Mouse (Mus musculus) embryo, embryonic 10.5 days (tissue): ENCODE measurements around the gene Upk3b.

Experiments used
- DNase-seq: peaks from one replicate; pipeline ENCODE4 v3.0.0-alpha.2; 2015; ENCODE audit warnings: low spot score

Upk3b gene

GRCm38 (mm10) chr5:136038258-136039214 is at the start of gene Upk3b:
Gene Upk3b, plus strand, starts transcription at chr5:136038496.
- no peak for DNase-seq

- DNase-seq, result no peak
Measured at GRCm38 (mm10) chr5:135990601-135991000, 47.7 kb upstream of the Upk3b start.

GRCm38 (mm10) chr5:135993381-135993965 is 44.8 kb upstream of the Upk3b start:
- DNase-seq, result peak; percentile 6

GRCm38 (mm10) chr5:135994335-135994724 is 44.0 kb upstream of the Upk3b start:
- no peak for DNase-seq

- DNase-seq, result peak; percentile 95
Measured at GRCm38 (mm10) chr5:135994725-135995687, 43.3 kb upstream of the Upk3b start, which contains the start of gene Dtx2. Gene Dtx2, plus strand, starts transcription at chr5:135994800.

GRCm38 (mm10) chr5:135996162-135996561 is 42.1 kb upstream of the Upk3b start:
- DNase-seq, result no peak

GRCm38 (mm10) chr5:136001222-136001621 is 37.1 kb upstream of the Upk3b start:
- no peak for DNase-seq

- peak; percentile 5 for DNase-seq
Measured at GRCm38 (mm10) chr5:136002325-136002724, 36.0 kb upstream of the Upk3b start.

- DNase-seq, result peak; percentile 42
Measured at GRCm38 (mm10) chr5:136002751-136003151, 35.5 kb upstream of the Upk3b start.

- DNase-seq, result no peak
Measured at GRCm38 (mm10) chr5:136004537-136004936, 33.8 kb upstream of the Upk3b start.

GRCm38 (mm10) chr5:136007745-136008144 is 30.6 kb upstream of the Upk3b start:
- no peak for DNase-seq

GRCm38 (mm10) chr5:136014877-136015276 is 23.4 kb upstream of the Upk3b start:
- DNase-seq, result no peak

GRCm38 (mm10) chr5:136015586-136015985 is 22.7 kb upstream of the Upk3b start:
- no peak for DNase-seq

GRCm38 (mm10) chr5:136016014-136016876 is 22.1 kb upstream of the Upk3b start:
- no peak for DNase-seq

- no peak for DNase-seq
Measured at GRCm38 (mm10) chr5:136017262-136017661, 21.0 kb upstream of the Upk3b start.

- no peak for DNase-seq
Measured at GRCm38 (mm10) chr5:136018726-136019125, 19.6 kb upstream of the Upk3b start.

- DNase-seq, result no peak
Measured at GRCm38 (mm10) chr5:136019907-136020306, 18.4 kb upstream of the Upk3b start.

GRCm38 (mm10) chr5:136025712-136026111 is 12.6 kb upstream of the Upk3b start:
- no peak for DNase-seq

GRCm38 (mm10) chr5:136026859-136027258 is 11.4 kb upstream of the Upk3b start:
- DNase-seq, result no peak

GRCm38 (mm10) chr5:136027612-136028311 is 10.5 kb upstream of the Upk3b start:
- no peak for DNase-seq
